Mouse (Mus musculus): ENCODE measurements around the gene Mettl13. TPM values are rescaled to one million over a fixed set of nuclear protein-coding genes. Genes with fewer than 3 reads are reported as not detected.
A peak's percentile ranks its signal among the peaks of the same experiment; 100 is the strongest.

The Mettl13 gene
- total RNA-seq, 2 experiments from 2014 or later: 6.6 to 8.1 TPM

DNA sequence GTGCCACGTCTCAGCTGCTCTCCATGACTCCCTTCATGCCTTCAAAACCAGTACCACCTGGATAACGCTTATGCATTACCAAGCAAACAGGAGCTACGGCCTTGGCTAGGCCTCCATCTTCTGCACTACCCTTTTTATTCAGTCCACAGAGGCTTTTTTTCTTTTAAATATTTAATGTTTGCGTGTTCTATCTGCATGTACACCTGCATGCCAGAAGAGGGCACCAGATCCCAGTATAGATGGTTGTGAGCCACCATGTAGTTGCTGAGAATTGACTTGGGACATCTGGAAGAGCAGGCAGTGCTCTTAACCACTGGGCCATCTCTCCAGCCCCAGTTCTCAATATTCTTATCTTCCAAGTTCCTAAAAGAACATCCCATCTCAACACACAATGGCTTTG is 16.8 kb downstream of the Mettl13 start:
- DNase-seq: no peak

DNA sequence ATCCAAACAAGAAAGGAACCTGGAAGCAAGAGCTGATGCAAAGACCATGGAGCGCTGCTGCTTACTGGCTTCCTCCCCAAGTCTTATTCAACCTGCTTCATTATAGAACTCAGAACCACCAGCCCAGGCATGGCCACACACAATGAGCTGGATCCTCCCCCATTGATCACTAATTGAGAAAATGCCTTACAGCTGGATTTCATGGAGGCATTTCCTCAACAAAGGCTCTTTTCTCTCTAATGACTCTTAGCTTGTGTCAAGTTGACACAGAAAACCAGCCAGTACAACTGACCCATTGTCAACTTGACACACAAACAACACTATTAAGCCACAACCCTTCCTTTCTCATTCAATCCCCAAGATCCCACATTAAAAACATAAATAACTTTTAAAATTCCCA is 17.7 kb downstream of the Mettl13 start:
- no peak for DNase-seq

DNA sequence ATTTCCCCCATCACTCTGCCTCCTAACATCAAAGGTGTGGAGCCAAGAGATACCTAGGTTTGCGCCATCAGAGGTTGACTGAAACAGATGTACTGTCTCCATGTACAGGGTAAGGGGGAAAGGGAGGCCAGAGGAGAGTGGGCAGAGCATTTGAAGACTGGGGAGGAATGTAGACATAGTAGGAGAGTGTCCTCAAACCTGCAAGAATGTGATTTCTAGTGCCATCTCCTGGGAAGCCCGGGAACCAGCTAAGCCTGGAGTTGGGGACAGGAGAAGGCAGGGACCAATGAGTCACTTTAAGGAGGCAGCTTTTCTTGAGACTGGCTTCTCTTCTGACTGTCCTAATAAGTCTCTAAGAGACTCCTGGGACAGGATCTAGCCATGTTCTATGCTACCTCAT is 18.7 kb downstream of the Mettl13 start:
- DNase-seq: peak; percentile 17

DNA sequence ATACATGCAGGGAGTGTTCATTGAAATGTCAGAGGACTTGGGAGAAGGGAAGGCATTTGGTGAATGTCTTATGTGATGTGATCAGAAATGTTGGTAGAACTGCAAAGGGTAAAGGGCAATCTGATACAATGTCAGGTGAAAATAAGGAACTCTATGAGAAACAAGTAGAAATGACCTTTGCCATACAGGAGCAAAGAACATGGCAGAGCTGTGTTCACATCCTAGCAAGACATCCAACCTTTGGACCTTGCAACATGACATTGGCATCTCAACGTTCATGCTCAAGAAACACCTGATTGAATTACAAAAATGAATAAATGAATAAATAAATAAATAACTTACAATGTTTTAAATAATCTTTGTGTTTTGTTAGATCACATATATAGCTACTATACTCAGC is 33.2 kb downstream of the Mettl13 start:
- no peak for DNase-seq

DNA sequence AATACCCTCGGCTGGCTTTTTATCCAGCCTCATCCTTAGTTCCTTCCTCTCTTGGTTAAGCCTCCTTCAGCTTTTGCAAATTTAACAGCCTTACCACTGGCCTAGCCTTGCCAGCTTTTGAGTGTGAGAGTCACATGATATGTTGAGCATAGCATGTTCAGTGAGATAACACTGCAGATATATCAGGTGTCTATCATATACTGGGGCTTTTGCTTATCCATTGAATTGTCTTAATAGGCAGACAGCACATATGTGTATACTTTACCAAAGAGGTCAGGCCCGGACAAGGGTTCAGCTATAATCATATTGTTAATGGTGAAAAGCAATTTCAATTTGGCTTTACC is 38.4 kb downstream of the Mettl13 start:
- DNase-seq: no peak

DNA sequence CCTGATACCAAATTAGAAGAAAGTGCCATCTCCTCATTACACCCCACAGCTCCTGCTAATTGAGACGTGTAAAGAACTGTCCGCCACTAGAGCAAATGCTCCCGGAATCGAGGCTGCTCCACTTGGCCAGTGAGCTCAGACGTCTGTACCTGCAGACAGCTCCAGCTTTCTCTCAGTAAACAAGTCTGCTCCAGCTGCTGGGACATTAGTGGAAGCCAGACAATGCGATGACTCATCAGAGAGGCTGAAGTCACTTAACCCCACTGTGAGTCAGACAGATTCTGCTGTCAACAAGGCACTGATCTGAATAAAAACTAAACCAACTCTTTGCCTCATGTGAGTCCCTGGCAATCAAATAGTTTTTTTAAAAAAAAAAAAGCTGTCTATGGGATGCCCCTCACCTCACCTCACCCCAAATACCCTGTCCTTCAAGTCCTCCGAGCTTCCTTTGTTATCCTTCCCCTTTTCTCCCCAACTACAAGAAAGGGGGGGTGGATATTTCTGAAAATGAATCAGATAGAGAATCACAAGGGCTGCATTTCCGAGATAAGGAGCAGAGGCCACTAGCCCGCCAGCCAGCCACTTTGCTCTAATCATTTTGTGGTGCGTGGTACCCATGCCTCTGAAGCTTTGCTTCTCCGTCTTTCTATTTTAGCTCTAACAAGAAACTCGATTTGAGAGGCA is 38.9 kb downstream of the Mettl13 start:
- peak; percentile 45 for DNase-seq

DNA sequence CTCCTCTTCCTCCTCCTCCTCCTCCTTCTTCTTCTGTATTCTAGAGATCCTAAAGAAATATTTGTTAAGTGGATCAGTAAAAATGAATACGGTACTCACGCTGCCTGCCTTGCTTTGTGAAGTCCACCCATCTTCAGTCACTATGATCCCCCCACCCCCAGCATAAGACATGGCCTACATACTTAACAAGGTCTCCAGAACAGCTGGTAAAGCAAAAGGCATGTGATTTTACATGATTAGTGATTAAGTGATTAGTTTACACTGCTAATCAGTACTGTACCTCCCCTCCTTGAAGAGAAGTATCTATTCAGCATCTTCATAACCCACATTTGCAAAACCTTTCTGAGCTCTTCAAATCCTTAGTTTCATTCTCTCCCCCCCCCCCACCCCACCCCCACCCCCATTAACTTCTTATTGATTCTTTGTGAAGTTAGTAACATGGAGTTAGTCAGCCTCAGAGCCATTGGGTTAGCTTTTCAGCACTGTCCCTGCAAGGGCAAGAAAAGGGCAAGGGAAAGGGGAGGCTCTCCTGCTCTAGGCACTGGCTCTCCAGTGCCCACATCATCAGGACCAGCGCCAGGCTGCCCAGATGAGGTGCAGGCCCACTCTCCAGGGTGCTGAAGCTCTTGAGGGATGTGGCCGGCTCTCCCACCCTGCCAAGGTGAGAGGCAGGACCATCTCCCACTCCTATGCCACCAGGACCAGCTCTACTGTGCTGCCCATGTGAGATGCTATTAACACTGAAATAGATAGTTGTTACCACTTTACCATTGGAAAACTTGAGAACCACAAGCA is 39.9 kb downstream of the Mettl13 start:
- peak; percentile 22 for DNase-seq

DNA sequence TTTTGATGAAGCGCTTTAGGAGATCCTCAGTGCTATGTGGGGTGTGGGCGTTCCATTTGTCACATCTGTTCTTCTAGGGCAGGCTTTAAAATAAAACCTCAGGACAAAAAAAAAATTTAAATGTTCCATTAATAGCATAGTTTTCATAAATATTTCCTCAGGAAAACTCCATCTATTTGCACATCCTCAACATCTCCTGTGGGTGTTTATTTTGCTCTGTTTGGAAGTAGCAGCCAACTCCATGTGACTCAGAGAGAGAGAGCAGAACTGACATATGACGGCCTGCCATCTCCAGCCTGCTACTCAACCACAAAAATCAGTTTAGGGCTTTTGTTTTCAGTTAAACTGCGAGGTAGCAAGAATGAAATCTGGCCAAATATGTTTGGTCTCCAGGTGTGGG is 41.8 kb downstream of the Mettl13 start:
- no peak for DNase-seq

DNA sequence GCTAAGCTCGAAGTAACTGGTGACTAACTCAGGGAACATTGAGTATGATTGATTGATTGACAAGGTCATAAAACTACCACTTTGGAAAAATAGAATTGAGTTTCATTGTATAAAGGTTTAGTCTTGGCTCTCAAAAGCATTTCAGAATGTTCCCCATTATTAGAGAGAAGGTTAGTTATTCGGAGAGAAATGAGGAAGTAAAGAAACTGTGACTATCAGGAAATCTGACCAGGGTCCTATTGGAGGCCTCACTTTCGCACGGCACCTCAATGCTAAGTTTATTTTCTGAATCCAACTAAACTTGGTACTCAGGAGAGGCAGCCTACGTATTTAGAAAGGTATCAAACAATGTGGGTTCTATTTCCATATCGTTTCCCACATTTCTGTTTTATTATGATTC is 42.7 kb downstream of the Mettl13 start:
- DNase-seq: no peak

Other genes with a start within 250 kb of the Mettl13 start
- gene Dnm3, start 70.5 kb downstream of the Mettl13 start, total RNA-seq (2021): 1 to 10 TPM; 4.5 to 5.5 TPM
- gene Vamp4, start 22.0 kb upstream of the Mettl13 start, total RNA-seq (2021): 10 to 100 TPM; 18.2 to 18.8 TPM
- under 1 TPM in 1 of 2 experiments, not detected in 1; 0.11 TPM for gene Myoc, start 90.6 kb upstream of the Mettl13 start, total RNA-seq (2021)
- not detected for gene Myocos, start 109.7 kb upstream of the Mettl13 start, total RNA-seq (2021)
- 100 to 1,000 TPM; 137 to 144 TPM for gene Prrc2c, start 192.0 kb upstream of the Mettl13 start, total RNA-seq (2021)

Data from heart, postnatal 4 days (tissue).